ENCODE assay signal across 13 mouse cellular contexts in genomic region chr4:89303281-89303995, GRCm38 (mm10). TPM values are rescaled to one million over a fixed set of nuclear protein-coding genes. Genes with fewer than 3 reads are reported as not detected.
DNase-seq lines count a peak whose midpoint lies in the region; ATAC-seq lines count a peak whose summit lies in the region.
"Had no signal": no experiment of that assay in that cellular context is flagged by ENCODE, and none has a peak within 500 bp of the region (broad histone marks: within the 10 kb centered on the region; RNA-seq: fewer than 3 reads in every experiment).

No protein-coding gene starts in this region.

- DNase-seq in heart, postnatal 14 days = no peak
- peak; percentile 23 for DNase-seq in lung, postnatal 10 days
- DNase-seq in lung, postnatal 4 days = no peak
- peak; percentile 76 for DNase-seq in embryonic facial prominence, embryonic 11.5 days (ENCODE audit: low spot score)
- peak; percentile 68 for DNase-seq in retina, embryonic 14.5 days (ENCODE audit: low spot score)
- DNase-seq: adrenal gland, postnatal 14 days; cerebellum, adult 18-20 months; gastrocnemius, postnatal 36 days; kidney, adult 18-20 months; liver, postnatal 0 days had no signal

- H3K27me3 ChIP-seq in heart, embryonic 15.5 days = peaks cover 89% of the 10 kb centered on the region
- H3K27me3 ChIP-seq in embryonic facial prominence, embryonic 11.5 days (ENCODE audit: control insufficient read depth, insufficient read depth, low read length) = peaks cover 71% of the 10 kb centered on the region

- no peak overlapping the region for H3K9ac ChIP-seq in heart, embryonic 15.5 days
- no peak overlapping the region for H3K9ac ChIP-seq in embryonic facial prominence, embryonic 11.5 days (replicated peaks; ENCODE audit: low read length)
- H3K9ac ChIP-seq: liver, postnatal 0 days had no signal

- WGBS in heart, embryonic 15.5 days = 2% methylated on average over 14 of the region's 14 CpGs
- WGBS in embryonic facial prominence, embryonic 11.5 days = under 1% methylated on average over 14 of the region's 14 CpGs

- H3K4me2 ChIP-seq in heart, embryonic 15.5 days = no peak overlapping the region
- H3K4me2 ChIP-seq in embryonic facial prominence, embryonic 11.5 days (ENCODE audit: low read depth, low read length) = no peak overlapping the region

- H3K9me3 ChIP-seq in heart, embryonic 15.5 days (replicated peaks) = no peaks in the 10 kb centered on the region
- no peaks in the 10 kb centered on the region for H3K9me3 ChIP-seq in embryonic facial prominence, embryonic 11.5 days (replicated peaks; ENCODE audit: control insufficient read depth, low read length)

- no peak for ATAC-seq in heart, embryonic 15.5 days (replicated peaks; ENCODE audit: insufficient number of reproducible peaks, insufficient read depth, low FRiP score, low read depth)
- peak; percentile 60; the same call in 1 of the 2 replicates for ATAC-seq in embryonic facial prominence, embryonic 11.5 days (replicated peaks; ENCODE audit: insufficient number of reproducible peaks, low FRiP score, low TSS enrichment, low read depth)
- no peak for ATAC-seq in monocyte, adult 5-6 weeks (replicated peaks; ENCODE audit: insufficient number of reproducible peaks, low FRiP score, low TSS enrichment, poor library complexity, severe bottlenecking)
- ATAC-seq: liver, postnatal 0 days had no signal

- H3K4me3 ChIP-seq in heart, embryonic 15.5 days = peak overlapping the region; percentile 14; the same call in 1 of the 2 replicates
- H3K4me3 ChIP-seq in embryonic facial prominence, embryonic 11.5 days (ENCODE audit: low read depth, low read length) = no peak overlapping the region

- no peak overlapping the region for H3K27ac ChIP-seq in heart, embryonic 15.5 days
- no peak overlapping the region for H3K27ac ChIP-seq in embryonic facial prominence, embryonic 11.5 days (replicated peaks; ENCODE audit: low read depth, low read length)

- intact Hi-C loops in heart, postnatal 14 days (cut with DNase I) = no loop called here

- no peaks in the 10 kb centered on the region for H3K36me3 ChIP-seq in heart, embryonic 15.5 days
- no peaks in the 10 kb centered on the region for H3K36me3 ChIP-seq in embryonic facial prominence, embryonic 11.5 days (replicated peaks; ENCODE audit: control insufficient read depth, insufficient read depth, low read depth, low read length)

- peaks cover 6% of the 10 kb centered on the region for H3K4me1 ChIP-seq in heart, embryonic 15.5 days (replicated peaks)
- no peaks in the 10 kb centered on the region for H3K4me1 ChIP-seq in embryonic facial prominence, embryonic 11.5 days (ENCODE audit: control insufficient read depth, insufficient read depth, low read length)

RNA-seq across cellular contexts. Expression of gene Cdkn2b, which starts 7.4 kb away (rescaled TPM):
- 0.92 and 1.7 TPM in 2 replicates for polyA plus RNA-seq in heart, embryonic 15.5 days (2015; fragmentation: Nextera tagmentation; extraction: Ambion mirVana)
- under 1 TPM; 0.27 to 0.79 TPM for total RNA-seq in heart, postnatal 14 days (2021)
- polyA plus RNA-seq in embryonic facial prominence, embryonic 11.5 days (2014; fragmentation: Nextera tagmentation; extraction: Ambion mirVana) = 1.4 and 2.2 TPM in 2 replicates
- total RNA-seq in monocyte, adult 5-6 weeks (2017) = 0.49 TPM in 1 of 3 replicates, not detected in the others
- total RNA-seq: neutrophil, adult 5-6 weeks had no signal
- polyA plus RNA-seq: liver, postnatal 0 days had no signal

RNA-seq across cellular contexts. Expression of gene Cdkn2a, which starts 9.0 kb away (rescaled TPM):
- 0.15 TPM in 1 of 2 replicates, not detected in the other for polyA plus RNA-seq in heart, embryonic 15.5 days (2015; fragmentation: Nextera tagmentation; extraction: Ambion mirVana)
- total RNA-seq in heart, postnatal 14 days (2021) = under 1 TPM in 1 of 2 experiments, not detected in 1; 0.24 TPM
- not detected in 2 replicates for polyA plus RNA-seq in embryonic facial prominence, embryonic 11.5 days (2014; fragmentation: Nextera tagmentation; extraction: Ambion mirVana)
- not detected in 3 replicates for total RNA-seq in monocyte, adult 5-6 weeks (2017)
- total RNA-seq: gastrocnemius, postnatal 36 days; neutrophil, adult 5-6 weeks had no signal
- polyA plus RNA-seq: liver, postnatal 0 days had no signal

Comparison
In these comparisons a context has a peak if more than half of its experiments do, and no peak if none do; other contexts are left out.
1. DNase-seq: peak in lung, postnatal 10 days (single experiment), embryonic facial prominence, embryonic 11.5 days (single experiment) and retina, embryonic 14.5 days (single experiment); none in heart, postnatal 14 days (0 of 2) and lung, postnatal 4 days (0 of 2).